Mouse (Mus musculus) kidney, postnatal 14 days (tissue): ENCODE measurements around the gene Dscam.

Experiments
- DNase-seq: peaks from one replicate; pipeline ENCODE4 v3.0.0; 2022; ENCODE audit warnings: mixed read lengths

The Dscam gene

DNA sequence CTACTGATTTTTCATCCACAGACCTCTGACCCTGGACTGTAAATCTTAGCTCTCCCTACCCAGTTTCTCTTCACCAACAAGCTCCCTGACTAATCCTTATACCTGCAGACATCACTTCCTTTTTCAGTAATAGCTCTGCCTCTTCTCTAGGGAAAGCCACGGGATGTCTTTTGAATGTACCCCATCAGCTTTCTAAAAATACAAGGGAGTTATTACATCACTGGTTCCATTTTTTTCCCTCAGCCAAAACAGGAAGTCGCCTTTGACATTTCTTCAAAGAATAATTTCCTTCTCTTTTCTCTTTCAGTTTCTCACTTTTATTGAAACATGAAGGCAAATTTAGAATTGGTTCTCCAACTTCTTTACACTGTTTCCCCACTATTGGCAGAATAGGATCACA is 67.5 kb downstream of the Dscam start:
- no peak for DNase-seq

- no peak for DNase-seq
These were observed 70.5 kb downstream of the Dscam start for GRCm38 (mm10) chr16:97100091-97100490.

DNA sequence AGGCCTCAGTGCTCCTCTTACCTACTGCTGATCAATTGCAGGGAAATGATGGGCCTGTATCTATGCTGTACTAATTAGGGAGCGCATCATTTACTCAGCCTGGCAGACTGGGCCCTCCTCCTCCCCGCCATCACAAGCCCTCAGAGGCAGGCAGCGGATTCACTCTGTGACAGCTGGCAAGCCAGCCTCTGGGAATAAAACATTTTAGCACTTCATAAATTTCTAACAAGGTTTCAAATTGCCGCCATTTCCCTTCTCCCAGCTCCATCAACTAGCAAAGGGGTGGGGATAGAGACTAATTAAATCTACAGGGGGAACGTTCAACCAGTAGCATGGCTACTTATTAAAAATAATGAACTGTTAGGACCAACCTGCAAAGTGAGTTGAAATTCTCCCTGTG is 72.0 kb downstream of the Dscam start:
- DNase-seq = no peak

DNA sequence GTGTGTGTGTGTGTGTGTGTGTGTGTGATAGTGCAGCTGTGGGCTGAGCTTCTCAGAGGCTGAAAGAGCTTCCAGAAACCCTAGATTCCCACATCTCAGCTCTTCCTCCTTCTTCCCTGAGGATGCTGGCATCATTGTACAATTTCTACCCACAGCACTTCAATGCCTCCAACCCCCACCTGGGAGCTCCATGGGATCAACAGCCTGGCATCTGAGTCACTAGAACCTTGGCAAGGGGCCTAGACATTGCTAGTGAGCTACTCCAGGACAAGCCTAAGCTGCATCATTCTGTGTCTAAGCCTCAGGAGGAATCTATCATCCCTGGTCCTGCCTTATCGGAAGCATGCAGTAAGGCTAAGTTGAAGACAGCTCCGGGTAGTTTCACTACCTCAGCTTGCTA is 73.8 kb downstream of the Dscam start:
- DNase-seq = no peak

GRCm38 (mm10) chr16:97095496-97095895 is 75.1 kb downstream of the Dscam start:
- DNase-seq = no peak

GRCm38 (mm10) chr16:97089339-97089738 is 81.2 kb downstream of the Dscam start:
- DNase-seq = no peak

DNA sequence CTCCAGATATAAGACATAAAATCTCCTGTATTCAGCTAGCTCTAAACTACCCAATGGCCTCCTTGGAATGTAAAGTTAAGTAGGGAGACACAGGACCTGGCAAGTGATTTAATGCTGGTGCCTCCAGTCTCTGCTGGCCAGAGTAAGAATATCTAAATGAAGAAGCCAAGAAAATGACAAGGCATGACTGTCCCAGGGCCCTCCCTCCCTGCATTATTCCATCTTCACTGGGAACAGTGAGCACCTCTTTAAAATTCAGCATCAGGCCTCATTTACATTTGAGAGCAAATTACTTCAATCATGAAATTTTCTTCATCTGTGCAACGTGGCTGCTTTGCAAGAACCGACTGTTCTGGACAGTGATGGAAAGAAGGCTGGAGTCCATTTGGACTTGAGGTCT is 86.9 kb downstream of the Dscam start:
- no peak for DNase-seq

- peak; percentile 10 for DNase-seq
These were observed 94.5 kb downstream of the Dscam start for GRCm38 (mm10) chr16:97075920-97076572.

GRCm38 (mm10) chr16:97075137-97075902 is 95.2 kb downstream of the Dscam start:
- DNase-seq = no peak

- no peak for DNase-seq
These were observed 96.7 kb downstream of the Dscam start for GRCm38 (mm10) chr16:97073847-97074246.

GRCm38 (mm10) chr16:97072624-97073023 is 97.9 kb downstream of the Dscam start:
- no peak for DNase-seq

DNA sequence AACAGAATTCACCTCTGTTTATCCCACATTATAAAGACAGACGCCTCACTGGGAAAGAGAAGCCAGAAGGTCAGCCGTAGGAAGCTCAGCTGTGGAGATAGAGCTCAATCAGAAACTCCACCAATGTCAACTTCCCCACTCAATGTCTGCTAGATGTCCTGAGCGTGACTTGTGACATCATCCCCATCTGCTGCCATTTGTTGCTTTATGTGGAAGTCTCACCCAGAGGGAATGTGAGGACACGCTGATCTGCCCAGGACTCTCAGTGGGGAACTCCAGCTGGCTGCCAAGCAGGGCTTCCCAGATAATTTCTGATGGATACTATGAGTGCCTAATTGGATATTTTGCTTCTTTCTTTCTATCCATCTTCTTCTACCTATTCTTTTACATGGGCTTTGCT is 103.7 kb downstream of the Dscam start:
- no peak for DNase-seq

DNA sequence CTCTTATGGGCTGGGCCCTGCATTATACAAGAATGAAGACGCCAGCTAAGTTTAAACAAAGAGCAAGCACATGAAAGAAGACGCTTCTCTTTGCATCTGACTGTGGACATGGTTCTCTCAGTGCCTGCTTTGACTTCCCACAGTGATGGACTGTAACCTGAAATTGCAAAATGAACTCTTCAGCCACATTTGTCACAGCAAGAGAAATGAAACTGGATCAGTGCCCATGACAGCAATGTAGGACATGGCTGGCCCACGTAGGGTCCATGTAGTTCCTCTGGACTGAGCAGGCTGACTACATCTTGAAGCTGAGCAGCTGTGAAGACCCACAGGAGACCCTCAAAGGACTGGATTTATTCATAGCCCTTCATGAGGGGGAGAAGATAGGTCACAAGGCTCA is 108.3 kb downstream of the Dscam start:
- no peak for DNase-seq

- no peak for DNase-seq
These were observed 109.2 kb downstream of the Dscam start for GRCm38 (mm10) chr16:97061390-97061789.

- DNase-seq = no peak
These were observed 109.8 kb downstream of the Dscam start for GRCm38 (mm10) chr16:97060736-97061135.

DNA sequence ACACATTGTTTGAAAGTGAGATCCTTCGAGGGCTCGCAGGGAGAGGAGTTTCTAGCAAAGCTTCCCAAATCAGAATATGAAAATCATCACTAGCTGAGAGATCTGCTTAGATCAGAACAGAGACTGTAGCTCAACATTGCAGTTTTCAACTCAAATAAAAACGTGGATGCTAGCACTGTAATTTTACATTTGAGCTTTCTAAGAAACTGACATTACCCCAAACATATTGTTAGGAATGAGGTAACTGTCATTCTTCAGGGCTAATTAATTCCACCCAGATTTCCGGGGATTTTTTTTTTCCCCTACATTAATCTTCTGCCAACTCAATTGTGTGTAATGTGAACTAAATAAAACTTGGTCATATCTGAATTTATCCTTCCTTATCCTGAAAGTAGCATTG is 110.3 kb downstream of the Dscam start:
- DNase-seq = no peak

DNA sequence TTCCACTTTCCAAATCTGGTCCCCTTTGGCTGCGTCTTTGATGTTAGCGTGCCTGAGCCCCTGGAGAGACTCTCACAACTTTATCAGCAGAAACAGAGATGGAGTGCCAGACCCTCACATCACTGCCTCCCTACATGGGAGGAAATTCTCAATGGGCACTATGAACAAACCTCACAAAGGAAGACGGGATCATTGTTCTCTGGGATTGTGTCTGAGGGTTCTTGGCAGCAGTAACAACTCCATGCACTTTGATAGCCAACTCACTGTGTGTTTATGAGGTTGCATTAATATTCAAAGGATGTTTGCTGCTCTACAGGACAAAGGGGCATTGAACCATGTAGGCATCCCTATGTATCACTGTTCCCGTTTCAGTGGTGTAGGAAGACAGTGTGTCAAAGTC is 135.3 kb downstream of the Dscam start:
- no peak for DNase-seq

- DNase-seq = no peak
These were observed 137.0 kb downstream of the Dscam start for GRCm38 (mm10) chr16:97033540-97034058.

GRCm38 (mm10) chr16:97027701-97028100 is 142.9 kb downstream of the Dscam start:
- DNase-seq = no peak

DNA sequence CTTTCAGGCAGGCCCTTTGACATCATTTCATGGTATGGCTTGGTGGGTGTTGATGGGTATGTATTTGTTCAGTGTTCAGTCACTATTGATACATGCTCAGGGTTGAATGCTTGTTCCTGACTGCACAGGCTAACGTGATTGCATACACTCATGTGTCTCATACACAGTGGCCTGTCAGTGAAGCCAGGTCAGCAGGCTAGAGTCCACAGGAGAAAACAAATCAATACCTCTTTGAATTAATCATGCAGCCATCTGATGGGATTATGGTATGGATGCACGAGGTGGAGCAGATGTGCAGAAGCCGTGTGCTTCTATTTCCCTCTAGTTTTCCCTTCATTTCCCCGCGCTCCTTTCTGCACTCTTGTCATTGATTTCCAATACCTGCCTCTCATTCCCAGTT is 143.7 kb downstream of the Dscam start:
- DNase-seq = no peak

GRCm38 (mm10) chr16:97024406-97024805 is 146.1 kb downstream of the Dscam start:
- no peak for DNase-seq

GRCm38 (mm10) chr16:97021496-97021895 is 149.1 kb downstream of the Dscam start:
- no peak for DNase-seq

- no peak for DNase-seq
These were observed 152.2 kb downstream of the Dscam start for GRCm38 (mm10) chr16:97018304-97018703.

- no peak for DNase-seq
These were observed 153.3 kb downstream of the Dscam start for GRCm38 (mm10) chr16:97017171-97017738.
